8 mouse cellular contexts compared by ENCODE assay signal in the genomic region with DNA sequence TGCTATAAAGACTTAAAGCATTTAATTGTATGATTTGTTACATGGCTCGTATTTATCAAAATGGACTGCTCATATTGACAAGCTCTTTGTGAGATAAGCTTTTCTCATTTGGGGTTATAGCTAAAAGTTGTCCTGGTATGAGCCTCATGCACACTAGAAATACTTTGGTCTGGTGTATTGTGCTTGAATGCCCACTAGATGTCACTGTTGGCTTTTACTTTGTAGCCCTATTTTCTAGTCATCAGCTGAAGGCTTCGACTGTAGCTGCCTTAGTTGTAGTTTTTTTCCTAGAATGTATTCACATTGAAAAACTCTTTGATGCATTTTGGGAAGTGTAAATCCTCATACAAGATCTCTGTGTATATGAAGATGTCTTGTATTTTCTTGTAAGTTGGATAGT. TPM values are rescaled to one million over a fixed set of nuclear protein-coding genes. Genes with fewer than 3 reads are reported as not detected.
DNase-seq lines count a peak whose midpoint lies in the region; ATAC-seq and TF ChIP-seq lines count a peak whose summit lies in the region.

No protein-coding gene starts in this region.

- H3K4me3 ChIP-seq in gastrocnemius, adult 2 months: no peak overlapping the region
- H3K4me3 ChIP-seq in testis, adult 2 months (ENCODE audit: control insufficient read depth, low read depth, low read length): no peak overlapping the region
- H3K4me3 ChIP-seq in hindbrain, embryonic 15.5 days: no peak overlapping the region

- peaks cover 2% of the 10 kb centered on the region for H3K36me3 ChIP-seq in testis, adult 2 months (ENCODE audit: control insufficient read depth, insufficient read depth, low read length)
- H3K36me3 ChIP-seq in hindbrain, embryonic 15.5 days: 0 out of 2 replicates have a peak, but pooled peaks cover 2% of the 10 kb centered on the region

- no peak overlapping the region for H3K27ac ChIP-seq in gastrocnemius, adult 2 months
- H3K27ac ChIP-seq in testis, adult 2 months (ENCODE audit: control insufficient read depth, insufficient read depth, low read depth, low read length): no peak overlapping the region
- no peak overlapping the region for H3K27ac ChIP-seq in hindbrain, embryonic 15.5 days (replicated peaks)

- WGBS in hindbrain, embryonic 15.5 days: 22% methylated on average over 2 of the region's 2 CpGs

- no peaks in the 10 kb centered on the region for H3K4me1 ChIP-seq in testis, adult 2 months (ENCODE audit: control insufficient read depth, insufficient read depth, low read length)
- no peaks in the 10 kb centered on the region for H3K4me1 ChIP-seq in hindbrain, embryonic 15.5 days (replicated peaks)

- peak; percentile 76; the same call in 1 of the 2 replicates for ATAC-seq in hindbrain, embryonic 15.5 days (ENCODE audit: low FRiP score, low read depth)

- TF ChIP-seq POLR2A in testis, adult 2 months (IDR thresholded peaks at IDR 0.05; ENCODE audit: control insufficient read depth, low read depth, low read length): no peak

- H3K9me3 ChIP-seq in hindbrain, embryonic 15.5 days: no peaks in the 10 kb centered on the region

- no peak overlapping the region for H3K9ac ChIP-seq in hindbrain, embryonic 15.5 days

- intact Hi-C loops in gastrocnemius, adult 2 months (cut with DNase I): loop anchor here (2.0 kb wide), 1 partner anchor 954 kb away; no protein-coding TSS in a partner anchor

- H3K4me2 ChIP-seq in hindbrain, embryonic 15.5 days: no peak overlapping the region

- TF ChIP-seq CTCF in gastrocnemius, adult 2 months (IDR thresholded peaks at IDR 0.05): peak; percentile 90
- peak; percentile 6; the same call in 1 of the 2 replicates for TF ChIP-seq CTCF in testis, adult 2 months (IDR thresholded peaks at IDR 0.05; ENCODE audit: control insufficient read depth, insufficient read depth, insufficient replicate concordance, low read depth, low read length)

- no peaks in the 10 kb centered on the region for H3K27me3 ChIP-seq in testis, adult 2 months (ENCODE audit: control insufficient read depth, insufficient read depth, low read length)
- H3K27me3 ChIP-seq in hindbrain, embryonic 15.5 days: no peaks in the 10 kb centered on the region

- no peak for DNase-seq in gastrocnemius, adult 2 months
- DNase-seq in gastrocnemius, adult 8-10 months (ENCODE audit: low spot score in 2 of 2): no peak
- no peak for DNase-seq in testis, postnatal 14 days (ENCODE audit: low spot score)
- DNase-seq in cerebellum, adult 9-10 months: peak; percentile 68
- peak; percentile 20 for DNase-seq in lung, postnatal 14 days
- DNase-seq in thymus, postnatal 25 days: peak; percentile 9

RNA-seq across cellular contexts. Expression of gene Anapc10, which starts 22.7 kb away (rescaled TPM):
- 1 to 10 TPM; 3.6 to 6.2 TPM for total RNA-seq in gastrocnemius, adult 2 months (2021)
- total RNA-seq in gastrocnemius, adult 8-10 months (2022): 1 to 10 TPM; 2.5 to 4.0 (median 3.2) TPM
- 6.2 and 8.2 TPM in 2 replicates for polyA plus RNA-seq in testis, adult 2 months (2012; rRNA removed)
- 31.2 and 38.2 TPM in 2 replicates for polyA plus RNA-seq in hindbrain, embryonic 15.5 days (2015; fragmentation: Nextera tagmentation; extraction: Ambion mirVana)

RNA-seq across cellular contexts. Expression of gene Abce1, which starts 22.8 kb away (rescaled TPM):
- 10 to 100 TPM; 48.6 to 52.0 TPM for total RNA-seq in gastrocnemius, adult 2 months (2021)
- total RNA-seq in gastrocnemius, adult 8-10 months (2022): 10 to 100 TPM; 41.7 to 50.3 (median 43.2) TPM
- 14.8 and 19.6 TPM in 2 replicates for polyA plus RNA-seq in testis, adult 2 months (2012; rRNA removed)
- polyA plus RNA-seq in hindbrain, embryonic 15.5 days (2015; fragmentation: Nextera tagmentation; extraction: Ambion mirVana): 80.6 and 81.2 TPM in 2 replicates

Comparison
In these comparisons a context has a peak if more than half of its experiments do, and no peak if none do; other contexts are left out.
1. DNase-seq: peak in cerebellum, adult 9-10 months (single experiment), lung, postnatal 14 days (single experiment) and thymus, postnatal 25 days (single experiment); none in gastrocnemius, adult 2 months (single experiment), gastrocnemius, adult 8-10 months (0 of 2) and testis, postnatal 14 days (single experiment).